Mouse (Mus musculus) right cerebral cortex, postnatal 10 days (tissue): Measurements from ENCODE around the gene Dlg2.

Experiments used
- DNase-seq, 2 experiments: peaks; one replicate each; pipeline ENCODE4 v3.0.0; 2021; ENCODE audit warnings: low spot score in 2 of 2

Gene Dlg2

DNA sequence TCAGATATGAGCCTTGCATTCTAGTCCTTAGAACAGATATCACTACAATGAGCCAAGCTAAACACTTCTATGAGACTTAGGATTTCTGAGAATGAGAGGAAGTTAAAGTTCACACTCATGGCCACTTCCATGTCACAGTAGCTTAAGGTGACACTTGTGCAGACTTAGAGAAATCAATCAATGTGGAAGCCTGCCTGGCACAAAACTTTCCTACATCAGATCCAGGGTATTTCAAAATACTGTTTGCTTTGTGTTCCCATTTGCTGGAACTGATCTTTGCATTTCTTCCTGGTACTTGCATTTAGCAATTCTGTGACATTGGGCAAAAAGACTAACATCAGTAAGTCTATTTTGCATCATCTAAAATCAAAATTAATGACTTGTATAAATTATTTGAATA lies 1091.0 kb downstream of the Dlg2 start:
- no peak for DNase-seq

DNA sequence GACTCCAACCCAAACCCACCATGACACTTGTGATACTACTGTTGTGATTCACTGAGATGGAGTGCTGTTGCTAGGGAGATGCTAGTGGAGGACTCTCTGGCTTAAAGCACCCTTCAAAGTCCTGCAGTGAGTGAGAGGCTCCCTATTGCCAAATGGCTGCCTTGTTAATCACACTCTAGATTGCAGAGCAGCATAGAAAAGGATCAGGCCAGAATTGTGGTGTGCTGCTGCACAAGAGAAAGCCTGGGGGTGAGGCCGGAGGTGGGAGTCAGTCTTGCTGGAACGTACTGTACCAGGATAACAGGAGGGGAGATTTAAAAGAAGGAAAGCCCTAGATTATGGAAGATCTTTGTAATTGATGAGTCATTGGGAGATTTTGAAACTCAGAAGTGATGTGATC lies 1094.5 kb downstream of the Dlg2 start:
- no peak for DNase-seq

DNA sequence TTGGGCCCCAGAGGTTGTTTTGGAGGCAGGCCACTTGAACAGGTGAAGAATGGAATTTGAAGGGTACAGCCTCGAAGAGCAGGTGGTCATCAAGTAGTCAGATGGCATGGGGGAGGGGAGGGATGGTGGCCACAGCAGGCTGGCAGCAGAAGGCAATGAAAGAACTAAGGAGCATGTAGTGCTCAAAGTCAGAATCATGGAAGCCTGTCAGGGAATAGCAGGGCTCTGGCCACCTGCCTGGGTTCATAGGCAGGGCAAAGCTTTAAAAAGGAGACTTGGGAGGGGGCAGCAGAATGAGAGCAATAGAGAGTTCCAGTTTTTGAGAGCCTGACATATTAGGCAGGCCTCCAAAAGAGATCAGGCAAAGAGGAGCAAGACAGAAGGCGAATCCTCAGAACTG lies 1096.2 kb downstream of the Dlg2 start:
- DNase-seq, result no peak

DNA sequence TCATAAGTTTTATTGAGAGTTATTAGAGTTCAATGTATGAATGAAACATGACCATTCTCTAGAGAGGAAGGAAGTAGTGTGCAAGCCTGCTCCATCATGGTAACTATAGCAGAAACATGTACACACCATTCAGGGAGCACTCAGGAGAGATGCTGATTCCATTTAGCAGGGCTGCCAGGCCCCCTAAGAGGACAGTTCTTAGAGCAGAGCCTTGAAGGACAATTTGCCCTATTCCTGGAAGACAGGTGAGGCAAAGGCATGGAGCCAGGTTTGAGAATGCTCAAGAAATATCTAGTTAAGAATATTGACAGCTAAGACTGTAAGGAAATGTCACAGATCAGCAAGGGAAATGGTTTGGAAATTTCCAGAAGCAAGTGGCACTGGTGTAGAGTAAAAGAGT lies 1096.8 kb downstream of the Dlg2 start:
- no peak for DNase-seq

DNA sequence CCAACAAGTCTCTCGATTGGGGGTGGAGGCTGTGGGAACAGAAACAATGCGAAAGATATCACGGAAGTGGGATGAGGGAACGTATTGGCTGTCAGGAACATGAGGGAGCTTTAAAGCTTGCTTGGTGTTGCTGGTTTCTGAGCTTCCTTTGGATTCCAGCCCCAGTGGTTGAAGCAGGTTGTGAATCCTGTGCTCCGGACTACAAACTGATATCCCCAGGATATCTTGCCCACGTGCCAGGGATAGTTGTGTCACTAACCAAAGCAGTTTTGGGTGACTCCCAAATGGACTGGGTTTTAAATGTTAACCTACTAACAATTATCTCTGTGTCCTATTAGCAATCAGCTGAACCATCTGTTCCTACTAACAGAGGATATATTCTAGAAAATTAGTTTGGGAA lies 1099.7 kb downstream of the Dlg2 start:
- no peak for DNase-seq

DNA sequence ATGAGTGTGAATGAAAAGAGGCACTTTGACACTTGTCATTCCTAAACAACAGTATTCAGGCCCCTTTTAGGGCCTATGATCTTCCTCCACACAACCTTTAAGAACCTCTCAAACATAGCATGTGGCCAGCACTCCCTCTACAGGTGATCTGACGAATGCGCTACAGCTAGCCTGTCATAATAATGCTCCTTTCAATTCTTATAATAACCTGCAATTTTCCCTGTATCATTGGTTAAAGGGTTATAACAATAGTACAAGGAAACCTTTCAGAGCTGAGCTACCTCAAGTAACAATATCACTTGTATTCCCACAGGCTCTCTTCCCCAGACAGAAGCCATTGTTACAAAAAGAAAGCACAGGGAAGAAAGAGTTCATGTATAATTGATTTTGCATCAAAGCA lies 1105.7 kb downstream of the Dlg2 start:
- DNase-seq, result no peak

DNA sequence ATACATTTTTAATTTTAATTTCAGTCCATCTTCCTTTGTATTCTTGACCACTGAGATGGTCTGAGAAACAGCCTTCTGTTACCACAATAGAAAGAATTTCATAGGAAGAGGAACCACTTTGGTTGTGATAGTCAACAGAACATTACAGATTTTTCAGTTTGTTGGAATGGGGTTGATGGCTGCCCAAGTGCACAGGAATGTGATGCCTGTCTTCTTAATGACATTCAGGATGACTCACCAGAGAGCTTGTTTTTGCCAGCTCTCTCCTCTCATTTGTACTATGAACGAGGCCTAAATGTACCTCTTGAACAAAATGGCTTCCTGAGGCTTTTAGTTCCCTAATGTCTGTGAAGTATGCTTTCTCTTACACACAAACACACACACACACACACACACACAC lies 1107.1 kb downstream of the Dlg2 start:
- DNase-seq, result no peak

DNA sequence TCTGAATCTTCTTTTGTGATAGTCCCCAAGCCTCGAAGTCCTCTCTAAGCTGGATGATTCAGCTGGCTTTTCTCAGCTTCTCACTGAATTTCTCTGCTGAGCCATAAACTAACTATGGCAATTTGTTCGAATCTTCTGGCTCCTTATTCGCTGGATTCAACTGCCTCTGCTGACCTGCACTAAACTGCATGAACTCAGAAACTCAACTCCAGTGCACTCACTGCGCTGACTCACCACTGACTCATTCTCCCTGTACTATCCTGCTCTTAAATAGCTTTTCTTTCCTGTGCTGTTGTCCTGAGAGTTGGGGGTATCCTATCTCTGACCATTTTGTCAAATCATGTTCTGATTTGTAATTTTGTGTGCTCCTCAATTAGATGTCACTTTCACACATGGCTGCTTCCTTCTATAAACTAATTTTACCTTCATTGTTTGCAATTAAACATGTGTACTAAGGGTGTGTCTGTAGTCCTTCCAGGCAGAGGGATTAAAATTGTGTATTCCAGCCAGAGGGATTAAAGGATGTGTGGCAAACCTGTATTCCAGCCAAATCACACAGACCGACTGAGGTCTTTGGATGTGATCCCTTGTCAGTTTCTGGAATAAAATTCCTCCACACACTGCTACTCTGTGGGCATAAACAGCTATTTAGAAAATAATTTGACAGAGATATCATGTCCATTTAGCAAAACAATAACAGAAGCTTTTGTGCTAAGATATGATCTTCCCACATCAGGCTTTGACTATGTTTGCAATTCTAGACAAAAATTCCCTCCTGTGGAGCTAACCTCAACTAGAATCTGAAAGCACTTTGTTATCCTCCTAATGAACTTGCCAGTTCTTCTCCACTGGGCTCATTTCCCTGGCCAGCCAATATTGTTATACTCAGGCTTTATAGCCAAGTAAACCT lies 1115.0 kb downstream of the Dlg2 start:
- no peak for DNase-seq

DNA sequence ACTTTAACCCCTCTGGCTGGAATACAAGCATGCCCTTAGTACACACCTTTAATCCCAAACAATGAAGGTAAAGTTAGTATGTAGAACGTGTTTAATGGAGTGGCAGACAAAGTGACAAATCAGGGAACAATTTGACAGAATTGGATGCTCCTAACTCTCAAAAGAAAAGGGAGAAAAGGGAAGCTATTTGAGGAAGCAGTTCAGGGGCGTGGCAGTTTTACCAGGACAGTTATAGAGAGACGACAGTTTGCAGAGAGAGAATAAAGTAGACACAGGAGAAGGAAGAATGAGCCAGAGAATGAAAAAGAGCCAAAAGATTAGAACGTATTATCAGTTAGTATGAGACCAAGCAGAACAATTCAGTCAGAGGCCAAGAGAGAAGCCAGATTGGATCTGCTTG lies 1122.1 kb downstream of the Dlg2 start:
- no peak for DNase-seq

DNA sequence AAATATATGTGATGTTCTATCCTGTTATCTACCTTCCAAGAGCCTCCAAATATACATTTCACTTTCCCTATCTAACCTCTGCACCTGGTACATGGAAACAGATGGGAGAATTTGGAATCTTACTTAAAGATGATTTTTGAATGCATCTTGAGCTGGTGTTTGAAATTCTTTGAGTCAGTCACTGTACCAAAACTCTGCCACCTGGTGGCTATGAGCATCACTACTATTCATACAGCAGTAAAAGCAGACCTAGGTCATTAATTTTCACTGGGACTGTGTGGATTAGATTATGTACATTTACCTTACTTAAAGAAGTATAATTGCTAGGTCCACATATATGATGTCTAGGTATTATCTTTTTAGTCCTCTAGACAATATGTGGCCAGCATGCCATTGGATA lies 1124.8 kb downstream of the Dlg2 start:
- no peak for DNase-seq

DNA sequence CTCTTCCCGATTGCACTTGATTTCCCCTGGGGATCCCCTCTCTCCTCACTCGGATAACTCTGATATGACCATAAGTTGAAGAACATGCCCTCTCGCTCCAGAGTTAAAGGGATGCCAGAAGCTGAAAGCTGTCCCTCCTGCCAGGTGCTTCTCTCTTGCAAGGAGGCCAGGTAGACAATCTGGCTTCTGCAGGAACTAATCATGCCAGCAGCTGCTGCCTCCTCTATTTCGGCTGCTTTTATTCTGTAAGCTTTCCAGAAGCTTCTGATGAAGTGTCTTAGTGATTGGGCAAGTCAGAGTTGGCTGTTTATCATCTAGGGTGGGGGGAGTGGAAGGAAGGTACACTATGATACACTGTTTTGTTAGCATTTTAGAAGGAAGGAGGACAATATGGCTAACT lies 1127.1 kb downstream of the Dlg2 start:
- no peak for DNase-seq

DNA sequence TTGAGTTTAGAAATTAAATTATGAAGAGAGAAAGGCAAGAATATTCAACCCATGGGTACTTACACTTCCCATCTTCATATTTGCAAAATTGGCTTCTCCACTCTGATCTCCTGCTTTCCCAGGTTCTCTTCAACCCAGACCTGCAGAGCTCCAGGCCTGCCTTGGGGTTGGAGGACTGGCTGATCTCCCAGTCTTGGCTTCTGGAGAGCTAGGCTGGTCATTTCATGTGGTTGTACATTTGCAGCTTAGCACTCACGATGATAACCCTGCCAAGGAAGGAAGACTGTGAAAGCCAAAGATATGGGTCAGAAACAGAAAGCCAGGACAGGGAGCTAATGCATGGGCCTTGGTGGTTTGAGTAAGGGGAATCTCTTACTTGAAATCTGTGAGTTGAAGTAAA lies 1176.6 kb downstream of the Dlg2 start:
- no peak for DNase-seq

DNA sequence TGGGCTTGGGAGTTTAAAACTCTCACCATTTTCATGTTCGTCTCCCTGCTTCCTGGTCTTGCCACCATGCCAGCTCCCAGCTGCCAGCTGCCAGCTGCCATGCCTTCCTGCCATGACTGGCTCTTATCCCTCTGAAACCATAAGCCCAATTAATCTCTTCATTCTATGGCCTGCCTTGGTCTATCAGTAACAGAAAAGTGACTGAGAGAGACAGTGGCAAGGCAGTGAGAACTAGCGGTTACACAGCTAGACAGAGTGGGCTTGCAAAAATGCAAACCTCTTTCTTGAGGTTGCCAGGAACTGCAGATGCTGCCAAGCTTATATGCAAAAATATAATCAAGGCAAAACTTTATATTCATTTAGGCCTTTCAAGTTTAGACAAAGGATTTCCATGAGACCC lies 1183.0 kb downstream of the Dlg2 start:
- no peak for DNase-seq

DNA sequence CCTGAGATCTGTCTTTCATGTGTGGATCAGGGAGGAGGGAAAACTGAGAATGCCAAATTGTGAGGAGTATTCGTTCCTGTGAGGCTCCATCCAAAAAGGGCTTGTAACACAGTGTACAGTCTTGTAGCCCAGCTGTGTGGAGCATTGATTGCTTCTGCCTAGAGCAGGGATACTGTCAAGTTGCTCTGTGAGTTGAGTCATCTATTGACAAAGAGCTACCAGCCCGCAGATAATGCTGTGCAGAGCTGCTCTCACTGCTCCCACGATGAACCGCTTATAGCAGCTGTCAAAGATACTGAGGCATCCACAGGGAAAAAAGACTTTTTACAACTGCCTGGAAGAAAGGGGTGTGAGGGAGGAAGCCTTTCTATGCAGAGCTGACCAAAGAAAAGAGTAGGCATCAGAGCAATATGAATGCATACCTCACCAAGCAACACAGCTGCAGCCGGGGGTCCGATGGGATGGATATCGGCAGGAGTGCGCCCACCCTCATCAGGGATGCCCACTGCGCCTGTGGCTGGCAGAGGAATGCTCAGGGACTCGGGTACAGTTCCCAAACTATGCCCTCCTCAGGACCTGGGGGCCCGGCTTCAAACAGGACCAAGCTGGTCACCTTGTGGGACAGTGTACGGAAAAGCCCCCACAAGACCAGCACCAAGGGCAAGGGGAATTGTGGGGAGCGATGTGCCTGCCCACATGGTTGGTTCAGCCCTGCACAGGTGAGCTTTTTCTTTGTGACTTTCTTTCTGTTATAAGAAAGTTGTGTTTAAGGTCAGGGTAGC lies 1196.0 kb downstream of the Dlg2 start:
- DNase-seq, result peak; percentile 40 to 59

DNA sequence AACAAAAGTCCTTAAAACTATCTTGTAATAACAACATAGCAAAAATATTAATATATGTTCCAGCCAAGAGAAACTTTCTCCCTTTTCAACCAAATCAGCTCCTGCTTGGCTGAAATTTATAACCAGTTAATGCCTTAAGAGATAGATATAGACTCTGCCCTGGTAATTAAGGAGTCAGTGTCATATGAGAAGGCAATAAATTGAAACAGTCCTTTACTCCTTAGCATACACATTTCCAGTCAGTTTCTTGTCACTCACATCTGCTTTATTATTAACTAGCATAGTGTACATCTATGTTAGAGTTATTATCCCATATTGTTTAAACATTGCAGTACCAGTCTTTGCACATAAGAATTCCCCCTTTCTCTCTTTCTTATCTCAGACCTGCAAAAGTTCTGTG lies 1197.9 kb downstream of the Dlg2 start:
- DNase-seq, result no peak

DNA sequence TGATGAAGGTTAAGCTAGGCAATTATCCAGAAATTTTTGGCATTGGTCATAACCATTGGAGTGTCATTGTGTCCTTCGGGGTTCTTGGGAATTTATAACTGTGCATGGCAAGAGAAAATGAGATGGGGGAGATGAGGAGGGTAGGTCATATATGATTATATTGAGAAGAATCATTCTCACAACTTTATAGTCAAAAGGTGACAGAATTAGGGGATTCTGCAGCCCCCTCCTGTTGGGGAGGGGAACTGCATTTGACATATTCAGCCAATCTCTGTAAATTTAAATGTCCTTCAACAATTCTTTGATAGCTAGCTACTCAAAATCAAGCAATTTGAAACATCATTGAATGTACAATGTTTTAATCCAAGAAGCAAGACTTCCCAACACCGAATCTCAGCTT lies 1201.5 kb downstream of the Dlg2 start:
- no peak for DNase-seq

DNA sequence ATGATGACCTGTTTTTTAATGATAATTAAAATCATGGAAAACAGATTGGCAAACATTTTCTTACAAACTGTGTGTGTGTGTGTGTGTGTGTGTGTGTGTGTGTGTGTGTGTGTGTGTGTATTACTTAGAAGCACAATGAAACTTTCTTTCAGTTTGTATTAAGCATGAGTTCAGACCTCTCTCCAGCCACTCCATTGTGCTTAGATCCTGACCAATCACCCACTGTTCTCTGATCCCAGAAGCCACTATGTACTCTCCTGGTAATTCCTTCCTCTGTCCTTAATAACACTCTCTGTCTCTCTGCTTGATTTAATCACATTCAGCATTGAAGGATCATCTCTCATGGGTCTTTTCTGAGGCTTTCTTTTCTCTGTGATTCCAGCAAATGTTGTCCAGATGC lies 1211.5 kb downstream of the Dlg2 start:
- no peak for DNase-seq

DNA sequence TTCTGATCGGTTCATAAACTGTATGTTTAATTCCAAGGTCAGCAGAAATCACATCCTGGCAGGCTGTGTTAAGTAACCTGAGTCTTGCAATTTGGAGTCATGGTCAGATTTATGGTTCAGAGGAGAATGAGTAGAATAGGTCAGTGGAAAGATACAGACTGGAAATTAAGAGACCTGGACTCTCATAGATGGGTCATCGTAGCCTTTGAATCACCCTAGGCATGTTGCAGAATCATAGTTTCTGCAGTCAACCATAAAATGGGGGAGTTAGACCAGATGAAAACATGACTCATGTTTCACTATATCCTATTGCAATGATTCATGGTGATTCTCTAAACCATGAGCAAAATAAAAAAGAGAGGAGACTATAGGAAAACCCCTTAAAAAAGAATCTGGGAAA lies 1213.4 kb downstream of the Dlg2 start:
- no peak for DNase-seq

DNA sequence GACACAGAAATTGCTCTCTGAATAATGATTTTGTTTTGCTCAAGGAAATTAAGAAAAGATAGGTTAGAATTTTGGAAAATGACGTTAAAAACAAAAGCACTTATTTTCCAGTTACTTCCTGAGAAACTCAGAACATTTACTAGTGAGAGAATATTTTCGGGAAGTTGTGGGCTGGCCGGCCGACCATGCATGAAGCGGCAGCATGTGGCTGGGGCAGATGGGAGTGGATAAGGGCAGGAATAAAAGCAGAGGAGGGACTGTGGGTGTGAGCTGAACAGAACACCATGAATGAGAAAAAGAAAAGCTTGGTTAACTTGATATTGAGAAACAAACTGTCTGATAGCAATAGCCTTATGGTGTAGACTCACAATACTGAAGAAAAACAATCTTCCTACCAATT lies 1233.4 kb downstream of the Dlg2 start:
- peak in 1 of 2 experiments; percentile 39 for DNase-seq

DNA sequence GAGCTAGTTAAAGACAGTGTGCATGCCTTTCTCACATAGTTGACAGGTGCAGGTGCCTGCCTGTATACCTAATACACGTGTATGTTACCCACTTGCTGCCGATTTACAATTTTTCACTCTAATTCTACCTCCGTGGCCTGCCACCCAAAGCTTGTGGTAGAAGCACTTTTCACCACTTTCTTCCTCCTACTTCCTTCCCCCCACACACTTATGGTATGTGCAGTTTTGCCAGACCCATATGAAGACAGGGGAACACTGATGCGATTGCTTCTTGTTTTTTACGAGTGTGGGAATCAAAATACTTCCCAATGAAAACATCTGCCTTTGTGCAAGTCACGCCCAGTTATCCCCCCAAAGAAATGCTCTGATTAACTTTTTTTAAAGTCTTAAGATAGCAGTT lies 1234.7 kb downstream of the Dlg2 start:
- DNase-seq, result no peak

DNA sequence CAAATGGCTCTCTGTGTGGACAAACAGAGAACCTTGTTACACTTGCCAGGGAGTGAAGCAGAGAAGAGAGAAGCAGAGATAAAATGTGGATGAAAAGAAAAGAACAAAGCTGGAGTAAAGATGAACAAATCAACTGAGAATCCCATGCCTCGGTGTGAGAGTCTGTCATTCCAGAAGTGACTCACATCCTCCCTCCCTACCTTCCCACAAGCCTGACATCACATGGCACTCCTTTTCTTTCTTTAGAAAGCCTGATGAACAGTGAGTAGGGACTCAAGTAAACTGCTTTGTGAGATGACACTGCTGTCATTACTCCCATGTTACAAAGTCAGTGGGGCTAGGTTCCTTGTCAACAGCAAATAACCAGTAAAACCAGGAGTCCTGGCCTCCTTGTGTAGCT lies 1239.3 kb downstream of the Dlg2 start:
- DNase-seq, result no peak

DNA sequence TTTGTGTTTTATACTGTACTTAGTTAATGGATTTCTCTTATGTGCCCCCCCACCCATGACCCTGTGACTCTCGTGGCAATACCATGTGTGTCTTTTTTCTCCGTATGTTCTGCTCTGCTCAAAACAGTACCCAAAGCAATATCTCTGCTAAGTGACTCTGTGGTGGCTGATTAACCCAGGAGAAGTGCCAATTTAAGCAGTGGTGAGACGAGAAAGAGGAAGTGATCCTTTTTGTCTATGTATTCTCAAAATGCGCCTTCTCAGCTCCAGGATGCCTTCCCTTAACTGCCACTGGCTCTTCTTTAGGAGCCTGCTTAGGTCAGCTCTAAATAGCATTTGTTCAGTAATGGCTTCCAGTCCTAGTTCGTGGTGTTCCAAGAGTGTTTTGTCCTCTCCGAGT lies 1240.2 kb downstream of the Dlg2 start:
- DNase-seq, result no peak

DNA sequence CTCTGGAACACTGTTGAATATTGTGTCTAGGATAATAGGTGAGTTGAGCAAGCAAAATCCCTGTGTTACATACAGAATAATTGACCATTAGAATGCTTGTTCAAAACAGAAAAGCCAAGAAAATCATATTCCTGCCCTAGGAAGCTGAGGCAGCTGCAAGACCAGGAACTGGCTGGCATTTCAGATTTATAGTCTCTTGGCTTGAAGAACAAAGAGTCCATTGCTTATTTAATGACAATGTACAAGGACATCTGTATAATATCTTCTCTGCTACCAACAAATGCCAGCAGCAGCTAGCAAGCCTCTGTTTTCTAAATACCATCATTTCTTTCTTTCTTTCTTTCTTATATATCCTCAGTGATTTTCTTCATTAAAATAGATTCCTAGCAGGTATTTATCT lies 1243.8 kb downstream of the Dlg2 start:
- DNase-seq, result no peak
